Mouse (Mus musculus) neural tube, embryonic 15.5 days (tissue): ENCODE measurements around the gene Mgat4c. TPM values are rescaled to one million over a fixed set of nuclear protein-coding genes. Genes with fewer than 3 reads are reported as not detected.

Experiments
- ATAC-seq: fragments of 200-750 bp; cut with Nextera tagmentation; 2 replicates; pipeline ENCODE4 v1.8.0; 2017; ENCODE audit warnings: mild to moderate bottlenecking, moderate TSS enrichment, moderate library complexity; ENCODE audit not compliant: low FRiP score
- H3K27ac ChIP-seq: fragments of 300-500 bp; sonication (generic); replicated peaks from 2 replicates; pipeline ENCODE4 v1.5.1; 2015; ENCODE audit warnings: mild to moderate bottlenecking, inconsistent platforms
- H3K27me3 ChIP-seq: fragments of 300-500 bp; sonication (generic); replicated peaks from 2 replicates; pipeline ENCODE4 v1.6.1; 2015; ENCODE audit warnings: inconsistent platforms
- H3K36me3 ChIP-seq: fragments of 300-500 bp; sonication (generic); 2 replicates; pipeline ENCODE4 v1.6.1; 2015; ENCODE audit warnings: inconsistent platforms
- H3K4me1 ChIP-seq: fragments of 300-500 bp; sonication (generic); 2 replicates; pipeline ENCODE4 v1.6.1; 2015; ENCODE audit warnings: inconsistent platforms
- H3K4me2 ChIP-seq: fragments of 300-500 bp; sonication (generic); 2 replicates; pipeline ENCODE4 v1.6.1; 2015; ENCODE audit warnings: inconsistent platforms, mild to moderate bottlenecking, moderate library complexity
- H3K4me3 ChIP-seq: fragments of 300-500 bp; sonication (generic); replicated peaks from 2 replicates; pipeline ENCODE4 v1.5.1; 2015; ENCODE audit warnings: mild to moderate bottlenecking, inconsistent platforms
- H3K9ac ChIP-seq: fragments of 300-500 bp; sonication (generic); replicated peaks from 2 replicates; pipeline ENCODE4 v1.6.1; 2015; ENCODE audit warnings: mild to moderate bottlenecking, inconsistent platforms
- H3K9me3 ChIP-seq: fragments of 300-500 bp; sonication (generic); replicated peaks from 2 replicates; pipeline ENCODE4 v1.6.1; 2016; ENCODE audit warnings: inconsistent platforms
- WGBS: fragments of 180-500 bp; shearing (Covaris S2); methylation state at CpG from one replicate; pipeline ENCODE4 v1.1.7; 2015; ENCODE audit warnings: mixed read lengths; 5-methylcytosine and 5-hydroxymethylcytosine counted together
- polyA plus RNA-seq: library from polyadenylated mRNA; unstranded; fragments of >200 nt; fragmentation: Nextera tagmentation; extraction: Ambion mirVana; gene quantifications from 2 replicates; pipeline ENCODE4 v1.2.1, GENCODE M21; 2015

Gene Mgat4c
- polyA plus RNA-seq, 1 experiment from 2014 or later, result 47.4 TPM

- Histone ChIP-seq H3K4me2 (no peak overlapping the region), H3K36me3 (no peaks in the 10 kb centered on the region), H3K9ac (no peak overlapping the region), H3K4me1 (no peaks in the 10 kb centered on the region), H3K27ac (no peak overlapping the region), H3K27me3 (no peaks in the 10 kb centered on the region), H3K4me3 (no peak overlapping the region), H3K9me3 (no peaks in the 10 kb centered on the region)
- 68% methylated on average over 2 of the region's 2 CpGs for WGBS
- ATAC-seq, result no peak
Observed at GRCm38 (mm10) chr10:101827944-101828343, 146.7 kb downstream of the Mgat4c start.

DNA sequence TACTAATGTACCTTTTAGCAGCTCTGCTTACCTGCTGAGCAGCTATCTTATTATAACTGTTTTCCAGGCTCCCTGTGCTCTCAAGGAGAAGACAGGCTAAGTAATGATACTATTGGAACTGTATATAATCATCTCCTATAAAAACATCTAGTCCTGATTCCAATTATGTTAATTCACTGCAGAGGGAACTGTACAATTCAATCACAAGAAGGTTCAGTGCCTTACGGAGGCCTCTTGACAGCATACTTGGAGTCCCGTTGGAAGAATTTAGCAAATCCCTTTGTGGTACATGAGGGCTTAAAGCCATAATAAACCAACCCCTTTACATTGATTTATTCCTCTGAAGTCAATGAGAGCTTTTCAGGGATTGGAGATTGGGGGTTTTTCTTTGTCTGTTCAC is 174.8 kb downstream of the Mgat4c start:
- Histone ChIP-seq H3K27ac (no peak overlapping the region), H3K4me3 (no peak overlapping the region), H3K9me3 (no peaks in the 10 kb centered on the region), H3K9ac (no peak overlapping the region), H3K36me3 (no peaks in the 10 kb centered on the region), H3K27me3 (no peaks in the 10 kb centered on the region), H3K4me2 (no peak overlapping the region), H3K4me1 (no peaks in the 10 kb centered on the region)
- no peak for ATAC-seq
- WGBS, result 45% methylated on average over 2 of the region's 2 CpGs

GRCm38 (mm10) chr10:101889866-101890265 is 208.6 kb downstream of the Mgat4c start:
- Histone ChIP-seq H3K4me1 (no peaks in the 10 kb centered on the region), H3K9ac (no peak overlapping the region), H3K9me3 (no peaks in the 10 kb centered on the region), H3K27ac (no peak overlapping the region), H3K36me3 (no peaks in the 10 kb centered on the region), H3K27me3 (no peaks in the 10 kb centered on the region), H3K4me3 (no peak overlapping the region), H3K4me2 (no peak overlapping the region)
- 47% methylated on average over 1 of the region's 1 CpGs for WGBS
- no peak for ATAC-seq

DNA sequence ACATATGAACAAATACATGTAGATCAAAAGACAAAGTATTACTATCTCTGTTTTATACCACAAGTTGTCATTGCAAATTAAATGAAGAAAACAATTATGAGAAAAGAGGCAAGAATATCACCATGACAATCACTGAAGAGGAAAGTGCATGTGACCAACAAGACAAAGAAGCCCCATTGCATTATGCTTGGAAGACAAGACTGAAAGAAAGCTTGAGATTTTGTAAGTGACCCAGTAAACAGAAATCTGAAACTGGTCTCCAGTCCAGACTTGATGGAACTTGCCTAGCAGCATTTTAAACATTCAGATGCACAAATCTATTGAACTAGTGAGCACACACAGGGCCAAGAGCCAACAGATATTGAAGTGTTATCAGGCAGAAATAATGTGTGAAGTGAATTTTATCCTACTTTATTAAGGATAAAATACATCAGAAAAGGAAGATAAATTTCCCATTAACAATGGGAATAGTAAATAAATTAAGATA is 236.1 kb downstream of the Mgat4c start:
- Histone ChIP-seq H3K36me3 (no peaks in the 10 kb centered on the region), H3K27ac (no peak overlapping the region), H3K9me3 (no peaks in the 10 kb centered on the region), H3K4me3 (no peak overlapping the region), H3K4me1 (no peaks in the 10 kb centered on the region), H3K9ac (no peak overlapping the region), H3K27me3 (no peaks in the 10 kb centered on the region), H3K4me2 (no peak overlapping the region)
- ATAC-seq, result no peak

- no peak overlapping the region for H3K4me2 ChIP-seq
- no peaks in the 10 kb centered on the region for H3K36me3 ChIP-seq
- no peak overlapping the region for H3K4me3 ChIP-seq
- H3K9me3 ChIP-seq, result no peaks in the 10 kb centered on the region
- no peak overlapping the region for H3K9ac ChIP-seq
- H3K27me3 ChIP-seq, result no peaks in the 10 kb centered on the region
- WGBS, result 68% methylated on average over 4 of the region's 4 CpGs
- ATAC-seq, result no peak
- no peak overlapping the region for H3K27ac ChIP-seq
- H3K4me1 ChIP-seq, result no peaks in the 10 kb centered on the region
Observed at GRCm38 (mm10) chr10:101997612-101998011, 316.3 kb downstream of the Mgat4c start.

DNA sequence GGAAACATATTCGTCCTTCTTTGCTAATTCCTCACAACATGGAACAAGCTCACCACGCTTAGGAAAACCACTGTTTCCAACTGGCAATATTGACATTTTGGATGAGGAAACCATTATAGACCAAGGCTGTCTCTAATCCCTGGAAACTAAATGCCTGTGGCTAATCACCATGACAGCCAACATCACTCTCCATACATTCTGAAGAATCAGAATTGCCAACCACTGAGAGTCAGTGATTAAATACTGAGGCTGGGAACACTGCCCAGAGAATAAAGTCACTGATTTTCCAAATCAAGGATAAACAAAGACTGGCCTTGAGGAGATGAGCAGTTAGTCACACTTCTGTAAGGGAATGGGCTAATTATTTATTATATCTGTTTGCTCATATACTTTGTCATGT is 361.2 kb downstream of the Mgat4c start:
- Histone ChIP-seq H3K36me3 (no peaks in the 10 kb centered on the region), H3K4me3 (no peak overlapping the region), H3K9ac (no peak overlapping the region), H3K27me3 (no peaks in the 10 kb centered on the region), H3K9me3 (no peaks in the 10 kb centered on the region), H3K4me2 (no peak overlapping the region), H3K4me1 (no peaks in the 10 kb centered on the region), H3K27ac (no peak overlapping the region)
- 55% methylated on average over 2 of the region's 2 CpGs for WGBS
- ATAC-seq, result no peak; the same call in 1 of the 2 replicates

DNA sequence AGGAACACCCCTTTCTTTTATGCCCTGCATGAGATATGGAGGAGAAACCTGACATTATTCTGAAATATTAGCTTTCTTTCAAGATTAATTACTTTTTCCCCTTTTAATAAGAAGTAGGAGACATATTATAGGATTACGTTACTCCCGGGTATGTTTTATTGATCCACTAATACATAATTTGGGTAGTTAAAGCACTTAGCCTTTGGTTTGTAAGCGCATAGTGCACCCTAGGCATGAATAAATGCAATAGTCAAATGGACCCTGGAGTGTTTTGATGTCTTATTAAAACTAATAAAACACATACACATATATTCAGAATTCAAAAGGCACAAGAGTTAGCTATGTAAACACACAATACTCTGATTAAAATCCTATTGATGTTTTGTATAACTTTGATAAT is 374.9 kb downstream of the Mgat4c start:
- Histone ChIP-seq H3K36me3 (no peaks in the 10 kb centered on the region), H3K9ac (no peak overlapping the region), H3K4me1 (0 out of 2 replicates have a peak, but pooled peaks cover 5% of the 10 kb centered on the region), H3K27me3 (no peaks in the 10 kb centered on the region), H3K27ac (no peak overlapping the region), H3K4me3 (no peak overlapping the region), H3K4me2 (no peak overlapping the region), H3K9me3 (no peaks in the 10 kb centered on the region)
- peak; percentile 55; the same call in 1 of the 2 replicates for ATAC-seq
- WGBS, result 44% methylated on average over 3 of the region's 3 CpGs

DNA sequence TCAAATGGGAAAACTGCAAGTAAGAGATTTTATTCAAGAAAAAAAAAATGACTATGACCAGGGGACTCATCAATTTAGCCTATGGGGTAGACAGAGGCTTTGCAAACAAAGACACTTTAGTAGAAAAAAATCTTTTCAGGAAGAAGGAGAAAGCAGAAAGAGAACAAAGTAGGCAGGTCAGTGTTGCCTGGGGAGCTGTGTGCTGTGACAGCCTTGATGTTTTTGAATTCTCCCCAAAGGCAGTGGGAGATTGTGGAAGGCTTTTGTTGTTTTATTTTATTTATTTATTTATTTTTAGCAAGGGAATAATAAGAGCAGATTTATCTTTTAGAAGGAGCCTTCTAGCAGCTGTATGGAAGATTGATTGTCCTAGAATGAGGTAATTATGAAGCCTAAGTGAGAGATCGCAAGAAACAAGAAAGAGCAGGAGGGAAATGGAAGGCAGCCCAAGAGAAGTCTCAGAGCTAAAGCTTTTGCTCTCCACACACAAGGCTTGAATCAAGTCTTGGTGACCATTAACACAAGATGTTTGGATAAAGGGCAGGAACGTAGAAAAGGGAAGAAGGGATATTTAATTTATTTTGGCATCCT is 375.8 kb downstream of the Mgat4c start:
- no peaks in the 10 kb centered on the region for H3K9me3 ChIP-seq
- peak overlapping the region; percentile 13; the same call in 1 of the 2 replicates for H3K27ac ChIP-seq
- ATAC-seq, result no peak
- 0 out of 2 replicates have a peak, but pooled peaks cover 5% of the 10 kb centered on the region for H3K4me1 ChIP-seq
- no peak overlapping the region for H3K9ac ChIP-seq
- H3K4me2 ChIP-seq, result no peak overlapping the region
- no peaks in the 10 kb centered on the region for H3K27me3 ChIP-seq
- 9% methylated on average over 2 of the region's 2 CpGs for WGBS
- no peak overlapping the region for H3K4me3 ChIP-seq
- H3K36me3 ChIP-seq, result no peaks in the 10 kb centered on the region

GRCm38 (mm10) chr10:102074541-102075398 is 393.5 kb downstream of the Mgat4c start:
- Histone ChIP-seq H3K27me3 (no peaks in the 10 kb centered on the region), H3K4me2 (no peak overlapping the region), H3K9me3 (no peaks in the 10 kb centered on the region), H3K36me3 (no peaks in the 10 kb centered on the region), H3K27ac (no peak overlapping the region), H3K4me3 (no peak overlapping the region), H3K4me1 (no peaks in the 10 kb centered on the region), H3K9ac (no peak overlapping the region)
- ATAC-seq, result no peak

DNA sequence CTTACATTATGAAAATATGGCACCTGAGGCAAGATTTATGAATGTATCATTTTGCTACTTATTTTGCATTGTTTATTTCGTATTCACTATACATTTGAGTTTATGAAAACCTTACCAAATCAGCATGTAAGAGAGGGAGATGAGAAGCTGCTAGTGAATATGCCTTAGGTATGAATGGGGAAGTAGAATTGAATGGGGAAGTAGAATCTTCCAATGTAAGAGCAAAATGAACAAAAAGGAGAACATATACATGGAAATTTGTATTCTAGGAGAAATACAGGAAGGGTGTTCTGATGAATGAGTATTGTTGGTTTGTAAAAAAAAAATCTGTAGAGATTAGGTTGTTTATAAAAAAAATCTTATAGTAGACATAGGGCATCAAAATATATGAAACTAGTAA is 441.9 kb downstream of the Mgat4c start:
- no peaks in the 10 kb centered on the region for H3K4me1 ChIP-seq
- no peaks in the 10 kb centered on the region for H3K27me3 ChIP-seq
- no peak overlapping the region for H3K4me2 ChIP-seq
- no peak overlapping the region for H3K27ac ChIP-seq
- H3K4me3 ChIP-seq, result no peak overlapping the region
- no peak for ATAC-seq
- H3K9ac ChIP-seq, result no peak overlapping the region
- no peaks in the 10 kb centered on the region for H3K9me3 ChIP-seq
- no peaks in the 10 kb centered on the region for H3K36me3 ChIP-seq
- WGBS, result 81% methylated on average over 1 of the region's 1 CpGs

GRCm38 (mm10) chr10:102127340-102127739 is 446.1 kb downstream of the Mgat4c start:
- WGBS, result 78% methylated on average over 4 of the region's 4 CpGs
- Histone ChIP-seq H3K27ac (no peak overlapping the region), H3K9me3 (no peaks in the 10 kb centered on the region), H3K27me3 (no peaks in the 10 kb centered on the region), H3K9ac (no peak overlapping the region), H3K36me3 (no peaks in the 10 kb centered on the region), H3K4me3 (no peak overlapping the region), H3K4me2 (no peak overlapping the region), H3K4me1 (no peaks in the 10 kb centered on the region)
- ATAC-seq, result no peak

DNA sequence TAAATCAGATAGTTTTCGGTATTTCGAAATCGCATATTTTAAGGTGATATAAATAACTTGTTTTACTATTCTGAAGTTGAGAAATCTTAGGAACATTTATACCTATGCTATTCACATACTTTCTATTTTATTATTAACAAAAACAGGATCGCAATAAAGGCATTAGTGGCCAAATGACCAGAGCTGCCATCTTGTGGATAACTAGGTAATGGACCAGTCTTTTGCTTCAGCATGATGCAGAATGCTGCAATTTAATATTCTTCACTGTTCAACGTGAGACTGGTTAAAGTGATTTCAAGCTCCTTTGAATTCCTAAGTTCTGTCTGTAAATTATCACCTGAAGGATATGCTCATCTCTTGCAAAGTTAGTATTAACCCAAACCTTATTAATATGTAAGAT is 473.6 kb downstream of the Mgat4c start:
- Histone ChIP-seq H3K4me1 (no peaks in the 10 kb centered on the region), H3K27me3 (no peaks in the 10 kb centered on the region), H3K9me3 (no peaks in the 10 kb centered on the region), H3K4me3 (no peak overlapping the region), H3K27ac (no peak overlapping the region), H3K9ac (no peak overlapping the region), H3K36me3 (no peaks in the 10 kb centered on the region), H3K4me2 (no peak overlapping the region)
- no peak for ATAC-seq
- WGBS, result 73% methylated on average over 5 of the region's 5 CpGs
